Mouse (Mus musculus) forebrain, embryonic 14.5 days (tissue): ENCODE data around the gene Tmem182. TPM values are rescaled to one million over a fixed set of nuclear protein-coding genes. Genes with fewer than 3 reads are reported as not detected.

ENCODE experiments used
- ATAC-seq: fragments of 200-750 bp; cut with Nextera tagmentation; 2 replicates; pipeline ENCODE4 v1.8.0; 2017; ENCODE audit warnings: mild to moderate bottlenecking, moderate library complexity
- DNase-seq: peaks from one replicate; pipeline ENCODE4 v3.0.0-alpha.2; 2015; ENCODE audit warnings: low spot score
- H3K27ac ChIP-seq: fragments of 300-500 bp; sonication (generic); 2 replicates; pipeline ENCODE4 v1.5.1; 2014; ENCODE audit warnings: low read depth, mild to moderate bottlenecking, control low read depth, low read length, moderate library complexity
- H3K27me3 ChIP-seq: fragments of 300-500 bp; sonication (generic); replicated peaks from 2 replicates; pipeline ENCODE4 v1.6.1; 2014; ENCODE audit warnings: low read length, control low read depth, mixed read lengths; ENCODE audit not compliant: control insufficient read depth, insufficient read depth
- H3K36me3 ChIP-seq: fragments of 300-500 bp; sonication (generic); 2 replicates; pipeline ENCODE4 v1.6.1; 2014; ENCODE audit warnings: low read length, control low read depth; ENCODE audit not compliant: control insufficient read depth, insufficient read depth
- H3K4me1 ChIP-seq: fragments of 300-500 bp; sonication (generic); 2 replicates; pipeline ENCODE4 v1.6.1; 2014; ENCODE audit warnings: antibody characterized with exemption, low read length, control low read depth; ENCODE audit not compliant: control insufficient read depth, insufficient read depth
- H3K4me2 ChIP-seq: fragments of 300-500 bp; sonication (generic); 2 replicates; pipeline ENCODE4 v1.6.1; 2014; ENCODE audit warnings: mild to moderate bottlenecking, control low read depth, low read length
- H3K4me3 ChIP-seq: fragments of 300-500 bp; sonication (generic); 2 replicates; pipeline ENCODE4 v1.5.1; 2014; ENCODE audit warnings: low read depth, low read length, control low read depth
- H3K9ac ChIP-seq: fragments of 300-500 bp; sonication (generic); 2 replicates; pipeline ENCODE4 v1.6.1; 2014; ENCODE audit warnings: mild to moderate bottlenecking, low read length, control low read depth, moderate library complexity
- H3K9me3 ChIP-seq: fragments of 300-500 bp; sonication (generic); replicated peaks from 2 replicates; pipeline ENCODE4 v1.6.1; 2016; ENCODE audit warnings: low read length, control low read depth, mixed read lengths; ENCODE audit not compliant: control insufficient read depth
- WGBS: fragments of 180-500 bp; shearing (Covaris S2); extraction: QIAGEN DNeasy Blood & Tissue Kit; methylation state at CpG from one replicate; pipeline ENCODE4 v1.1.7; 2014; 5-methylcytosine and 5-hydroxymethylcytosine counted together
- polyA plus RNA-seq: library from polyadenylated mRNA; unstranded; fragments of >200 nt; fragmentation: Nextera tagmentation; extraction: Ambion mirVana; gene quantifications from 2 replicates; pipeline ENCODE4 v1.2.1, GENCODE M21; 2014

Gene Tmem182
- polyA plus RNA-seq, 1 experiment from 2014 or later, result not detected

DNA sequence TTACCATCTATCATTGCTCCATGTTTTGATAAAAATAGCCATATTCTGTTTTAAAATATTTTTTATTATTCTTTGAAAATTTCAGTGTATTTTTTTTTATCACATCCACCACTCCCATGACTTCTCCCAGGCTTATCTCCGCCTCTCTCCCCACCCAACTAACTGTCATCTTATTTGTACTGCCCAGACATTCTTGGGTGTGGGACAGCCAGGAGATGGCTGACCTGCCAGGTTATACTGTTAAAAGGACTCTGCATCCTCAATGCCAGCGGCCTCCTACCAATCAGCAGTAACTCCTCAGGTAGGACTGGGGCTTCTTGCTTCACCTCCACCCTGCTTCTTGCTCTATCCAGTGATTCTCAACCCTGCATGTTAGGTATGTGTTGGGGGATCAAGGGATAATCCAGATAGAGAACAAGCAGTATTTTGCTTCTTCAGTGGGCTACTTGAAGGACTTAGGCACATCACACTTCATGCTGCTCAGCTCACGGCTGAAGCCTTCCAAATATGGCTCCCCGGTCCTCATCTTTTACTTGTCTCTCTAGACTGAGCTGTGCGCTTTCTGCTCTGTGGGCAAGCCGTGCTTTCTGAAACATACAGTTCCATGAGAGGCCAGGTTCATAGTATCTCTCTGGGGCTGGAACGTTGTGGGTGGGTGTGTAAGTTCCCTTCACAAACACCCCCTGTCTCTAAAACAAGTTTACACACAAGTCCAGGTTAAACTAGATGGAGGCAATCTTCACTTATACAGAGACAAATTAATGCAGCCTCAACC, 34.0 kb upstream of the Tmem182 start:
- H3K36me3 ChIP-seq, result 0 out of 2 replicates have a peak, but pooled peaks cover 4% of the 10 kb centered on the region
- no peaks in the 10 kb centered on the region for H3K4me1 ChIP-seq
- no peak overlapping the region for H3K4me3 ChIP-seq
- H3K9ac ChIP-seq, result no peak overlapping the region
- no peak for ATAC-seq
- no peaks in the 10 kb centered on the region for H3K9me3 ChIP-seq
- H3K4me2 ChIP-seq, result no peak overlapping the region
- DNase-seq, result no peak
- H3K27ac ChIP-seq, result no peak overlapping the region
- 92% methylated on average over 7 of the region's 7 CpGs for WGBS
- H3K27me3 ChIP-seq, result no peaks in the 10 kb centered on the region

- Histone ChIP-seq H3K27me3 (no peaks in the 10 kb centered on the region), H3K4me1 (no peaks in the 10 kb centered on the region), H3K27ac (no peak overlapping the region), H3K36me3 (0 out of 2 replicates have a peak, but pooled peaks cover 4% of the 10 kb centered on the region), H3K9ac (no peak overlapping the region), H3K9me3 (no peaks in the 10 kb centered on the region), H3K4me3 (no peak overlapping the region), H3K4me2 (no peak overlapping the region)
- WGBS, result 89% methylated on average over 5 of the region's 5 CpGs
- ATAC-seq (no peak), DNase-seq (no peak)
These were observed 32.2 kb upstream of the Tmem182 start for GRCm38 (mm10) chr1:40773234-40773633.

GRCm38 (mm10) chr1:40774040-40774439, 31.4 kb upstream of the Tmem182 start:
- WGBS, result 95% methylated on average over 10 of the region's 10 CpGs
- no peak for DNase-seq

GRCm38 (mm10) chr1:40776102-40776501, 29.3 kb upstream of the Tmem182 start:
- H3K4me2 ChIP-seq, result no peak overlapping the region
- ATAC-seq (no peak), DNase-seq (no peak)
- peaks cover 4% of the 10 kb centered on the region; the same call in 1 of the 2 replicates for H3K36me3 ChIP-seq
- H3K27me3 ChIP-seq, result no peaks in the 10 kb centered on the region
- H3K4me3 ChIP-seq, result no peak overlapping the region
- no peak overlapping the region for H3K9ac ChIP-seq
- H3K27ac ChIP-seq, result no peak overlapping the region
- WGBS, result 72% methylated on average over 2 of the region's 2 CpGs
- no peaks in the 10 kb centered on the region for H3K4me1 ChIP-seq
- H3K9me3 ChIP-seq, result peaks cover 9% of the 10 kb centered on the region; the same call in 1 of the 2 replicates

More at GRCm38 (mm10) chr1:40774040-40774439, 31.4 kb upstream of the Tmem182 start:
- Histone ChIP-seq H3K9ac (no peak overlapping the region), H3K27me3 (no peaks in the 10 kb centered on the region), H3K36me3 (peaks cover 4% of the 10 kb centered on the region; the same call in 1 of the 2 replicates), H3K27ac (no peak overlapping the region), H3K4me1 (no peaks in the 10 kb centered on the region), H3K9me3 (peaks cover 4% of the 10 kb centered on the region; the same call in 1 of the 2 replicates), H3K4me2 (no peak overlapping the region), H3K4me3 (no peak overlapping the region)
- ATAC-seq, result no peak

GRCm38 (mm10) chr1:40776763-40777162, 28.6 kb upstream of the Tmem182 start:
- DNase-seq, result no peak
- no peak for ATAC-seq
- WGBS, result 93% methylated on average over 3 of the region's 3 CpGs
- Histone ChIP-seq H3K4me1 (no peaks in the 10 kb centered on the region), H3K27ac (no peak overlapping the region), H3K9ac (no peak overlapping the region), H3K27me3 (no peaks in the 10 kb centered on the region), H3K36me3 (peaks cover 4% of the 10 kb centered on the region; the same call in 1 of the 2 replicates), H3K9me3 (peaks cover 9% of the 10 kb centered on the region; the same call in 1 of the 2 replicates), H3K4me3 (no peak overlapping the region), H3K4me2 (no peak overlapping the region)

- H3K4me1 ChIP-seq, result no peaks in the 10 kb centered on the region
- H3K9me3 ChIP-seq, result peaks cover 8% of the 10 kb centered on the region; the same call in 1 of the 2 replicates
- H3K36me3 ChIP-seq, result no peaks in the 10 kb centered on the region; the same call in 1 of the 2 replicates
- ATAC-seq (no peak), DNase-seq (no peak)
- H3K27ac ChIP-seq, result no peak overlapping the region
- H3K27me3 ChIP-seq, result no peaks in the 10 kb centered on the region
- 95% methylated on average over 7 of the region's 7 CpGs for WGBS
- H3K4me3 ChIP-seq, result no peak overlapping the region
- H3K4me2 ChIP-seq, result no peak overlapping the region
- no peak overlapping the region for H3K9ac ChIP-seq
These were observed 22.0 kb upstream of the Tmem182 start for GRCm38 (mm10) chr1:40783450-40783849.

GRCm38 (mm10) chr1:40784306-40784705, 21.1 kb upstream of the Tmem182 start:
- Histone ChIP-seq H3K4me3 (no peak overlapping the region), H3K4me1 (no peaks in the 10 kb centered on the region), H3K9ac (no peak overlapping the region), H3K27ac (no peak overlapping the region), H3K36me3 (no peaks in the 10 kb centered on the region), H3K9me3 (peaks cover 2% of the 10 kb centered on the region; the same call in 1 of the 2 replicates), H3K27me3 (no peaks in the 10 kb centered on the region), H3K4me2 (no peak overlapping the region)
- WGBS, result 90% methylated on average over 9 of the region's 9 CpGs
- ATAC-seq (no peak), DNase-seq (no peak)

DNA sequence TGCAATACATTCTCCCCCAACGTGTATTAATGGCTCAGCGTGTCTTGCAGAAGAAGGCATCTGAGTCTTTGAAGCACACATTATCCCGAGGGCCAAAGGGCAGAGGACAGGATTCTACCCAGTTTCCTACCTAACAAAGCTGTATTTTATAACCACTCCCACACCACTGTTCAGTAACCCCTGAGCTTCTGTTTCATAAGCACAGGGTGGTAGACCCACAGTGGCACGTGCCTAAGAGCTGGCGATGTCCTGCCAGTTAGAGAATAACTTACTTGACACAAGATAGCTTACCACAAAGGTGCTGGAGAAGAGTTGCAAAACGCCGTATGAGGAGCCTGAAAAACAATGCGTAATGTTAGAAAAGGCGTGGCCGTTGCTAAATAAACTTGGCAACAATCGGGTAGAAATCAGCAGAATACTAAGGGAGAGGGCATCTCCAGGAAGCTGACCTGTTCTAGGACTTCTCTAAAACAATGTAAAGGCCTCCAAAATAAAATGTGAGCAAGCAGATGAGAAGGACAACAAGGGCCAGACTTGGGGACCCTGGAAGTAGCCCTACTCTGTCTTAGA, 19.4 kb upstream of the Tmem182 start:
- H3K27ac ChIP-seq, result no peak overlapping the region
- WGBS, result 91% methylated on average over 11 of the region's 11 CpGs
- H3K9me3 ChIP-seq, result no peaks in the 10 kb centered on the region
- H3K27me3 ChIP-seq, result no peaks in the 10 kb centered on the region
- H3K4me3 ChIP-seq, result no peak overlapping the region
- no peak overlapping the region for H3K9ac ChIP-seq
- H3K4me1 ChIP-seq, result peaks cover 9% of the 10 kb centered on the region; the same call in 1 of the 2 replicates
- no peak overlapping the region for H3K4me2 ChIP-seq
- ATAC-seq, result no peak
- DNase-seq, result no peak
- H3K36me3 ChIP-seq, result no peaks in the 10 kb centered on the region

GRCm38 (mm10) chr1:40788956-40789355, 16.4 kb upstream of the Tmem182 start:
- Histone ChIP-seq H3K27ac (no peak overlapping the region), H3K27me3 (no peaks in the 10 kb centered on the region), H3K4me3 (no peak overlapping the region), H3K9me3 (no peaks in the 10 kb centered on the region), H3K4me2 (no peak overlapping the region), H3K4me1 (peaks cover 10% of the 10 kb centered on the region; the same call in 1 of the 2 replicates), H3K36me3 (no peaks in the 10 kb centered on the region), H3K9ac (no peak overlapping the region)
- WGBS, result 74% methylated on average over 6 of the region's 6 CpGs
- DNase-seq, result peak; percentile 50
- ATAC-seq, result no peak
